Mouse (Mus musculus) liver, postnatal 0 days (tissue): ENCODE measurements around the gene Plekhm3. TPM values are rescaled to one million over a fixed set of nuclear protein-coding genes. Genes with fewer than 3 reads are reported as not detected.
A peak's percentile ranks its signal among the peaks of the same experiment; 100 is the strongest.

ENCODE experiments used
- ATAC-seq: fragments of 200-750 bp; cut with Nextera tagmentation; 2 replicates; pipeline ENCODE4 v1.8.0; 2017; ENCODE audit warnings: mild to moderate bottlenecking, moderate library complexity
- DNase-seq: peaks from one replicate; pipeline ENCODE4 v3.0.0-alpha.2; 2016
- H3K27ac ChIP-seq: fragments of 300-500 bp; sonication (generic); 2 replicates; pipeline ENCODE4 v1.5.1; 2014; ENCODE audit warnings: antibody characterized with exemption, moderate library complexity, mild to moderate bottlenecking, low read depth
- H3K27me3 ChIP-seq: fragments of 300-500 bp; sonication (generic); 2 replicates; pipeline ENCODE4 v1.6.1; 2014; ENCODE audit warnings: low read length, control low read depth, mixed read lengths; ENCODE audit not compliant: insufficient read depth
- H3K36me3 ChIP-seq: fragments of 300-500 bp; sonication (generic); replicated peaks from 2 replicates; pipeline ENCODE4 v1.6.1; 2014; ENCODE audit warnings: mild to moderate bottlenecking, control low read depth, low read length, moderate library complexity, mixed read lengths; ENCODE audit not compliant: insufficient read depth
- H3K4me1 ChIP-seq: fragments of 300-500 bp; sonication (generic); 2 replicates; pipeline ENCODE4 v1.6.1; 2014; ENCODE audit warnings: antibody characterized with exemption, mild to moderate bottlenecking, control low read depth; ENCODE audit not compliant: insufficient read depth
- H3K4me2 ChIP-seq: fragments of 300-500 bp; sonication (generic); 2 replicates; pipeline ENCODE4 v1.6.1; 2014; ENCODE audit warnings: low read depth, mild to moderate bottlenecking, low read length, moderate library complexity, mixed read lengths
- H3K4me3 ChIP-seq: fragments of 300-500 bp; sonication (generic); 2 replicates; pipeline ENCODE4 v1.5.1; 2014; ENCODE audit warnings: low read depth, low read length
- H3K9ac ChIP-seq: fragments of 300-500 bp; sonication (generic); replicated peaks from 2 replicates; pipeline ENCODE4 v1.6.1; 2014; ENCODE audit warnings: mild to moderate bottlenecking, moderate library complexity
- H3K9me3 ChIP-seq: fragments of 300-500 bp; sonication (generic); 2 replicates; pipeline ENCODE4 v1.6.1; 2016; ENCODE audit warnings: mild to moderate bottlenecking, control low read depth, low read length, mixed read lengths
- CTCF ChIP-seq: sonication (generic); IDR thresholded peaks from 2 replicates; pipeline ENCODE4 v1.5.1; 2016; ENCODE audit warnings: antibody characterized with exemption, low read depth
- EP300 ChIP-seq: IDR thresholded peaks from 2 replicates; pipeline ENCODE4 v1.6.1; 2016; ENCODE audit warnings: antibody characterized with exemption, low read depth, mild to moderate bottlenecking
- WGBS: fragments of 180-500 bp; shearing (Covaris S2); extraction: QIAGEN DNeasy Blood & Tissue Kit; methylation state at CpG from one replicate; pipeline ENCODE4 v1.1.7; 2014; ENCODE audit not compliant: insufficient replicate concordance; 5-methylcytosine and 5-hydroxymethylcytosine counted together
- polyA plus RNA-seq: library from polyadenylated mRNA; unstranded; fragments of >200 nt; fragmentation: Nextera tagmentation; extraction: Ambion mirVana; gene quantifications from 2 replicates; pipeline ENCODE4 v1.2.1, GENCODE M21; 2015

Gene Plekhm3
- polyA plus RNA-seq, 1 experiment from 2014 or later: 1.4 TPM

- TF ChIP-seq CTCF (no peak), EP300 (no peak)
- H3K36me3 ChIP-seq: no peaks in the 10 kb centered on the region
- no peak overlapping the region for H3K4me2 ChIP-seq
- no peak overlapping the region for H3K9ac ChIP-seq
- H3K4me1 ChIP-seq: peaks cover 3% of the 10 kb centered on the region; the same call in 1 of the 2 replicates
- H3K27ac ChIP-seq: 0 out of 2 replicates have a peak overlapping the region, but pooled peaks have one; percentile 9
- 23% methylated on average over 3 of the region's 3 CpGs for WGBS
- no peaks in the 10 kb centered on the region for H3K9me3 ChIP-seq
- no peak overlapping the region for H3K4me3 ChIP-seq
- peak; percentile 23; the same call in 1 of the 2 replicates for ATAC-seq
- no peaks in the 10 kb centered on the region for H3K27me3 ChIP-seq
- DNase-seq: peak; percentile 18
Observed at GRCm38 (mm10) chr1:64876276-64876675, 80.3 kb downstream of the Plekhm3 start.

- Histone ChIP-seq H3K4me1 (peaks cover 3% of the 10 kb centered on the region; the same call in 1 of the 2 replicates), H3K9me3 (no peaks in the 10 kb centered on the region), H3K27me3 (no peaks in the 10 kb centered on the region), H3K4me2 (no peak overlapping the region), H3K36me3 (no peaks in the 10 kb centered on the region), H3K4me3 (no peak overlapping the region), H3K9ac (no peak overlapping the region), H3K27ac (peak overlapping the region; percentile 9; the same call in 1 of the 2 replicates)
- DNase-seq (no peak), ATAC-seq (no peak)
- TF ChIP-seq CTCF: no peak
- no peak for TF ChIP-seq EP300
- WGBS: 52% methylated on average over 5 of the region's 5 CpGs
Observed at GRCm38 (mm10) chr1:64875712-64876111, 80.9 kb downstream of the Plekhm3 start.

DNA sequence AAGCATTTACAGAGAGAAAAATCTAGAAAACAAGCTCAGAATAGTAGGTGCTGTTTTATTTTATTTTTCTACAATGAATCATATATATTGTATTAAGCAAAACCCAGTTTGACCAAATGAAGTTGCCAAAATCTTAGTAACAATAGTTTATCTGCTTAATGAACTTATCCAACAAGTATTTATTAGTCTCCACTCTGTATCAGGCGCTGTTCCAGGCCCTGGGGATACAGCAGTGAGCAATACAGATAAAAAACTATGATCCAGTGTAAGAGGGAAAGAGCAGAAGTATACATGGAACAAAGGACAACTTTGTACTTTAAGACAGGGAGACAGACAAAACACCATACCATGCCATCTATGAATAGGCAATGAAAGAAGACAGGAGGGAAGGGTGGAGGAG is 81.5 kb downstream of the Plekhm3 start:
- H3K9me3 ChIP-seq: no peaks in the 10 kb centered on the region
- no peak overlapping the region for H3K4me2 ChIP-seq
- TF ChIP-seq EP300: no peak
- TF ChIP-seq CTCF: no peak
- no peak overlapping the region for H3K27ac ChIP-seq
- H3K4me3 ChIP-seq: no peak overlapping the region
- no peak for ATAC-seq
- no peaks in the 10 kb centered on the region for H3K27me3 ChIP-seq
- H3K4me1 ChIP-seq: peaks cover 3% of the 10 kb centered on the region; the same call in 1 of the 2 replicates
- H3K9ac ChIP-seq: no peak overlapping the region
- no peaks in the 10 kb centered on the region for H3K36me3 ChIP-seq
- WGBS: 76% methylated on average over 1 of the region's 1 CpGs
- no peak for DNase-seq

DNA sequence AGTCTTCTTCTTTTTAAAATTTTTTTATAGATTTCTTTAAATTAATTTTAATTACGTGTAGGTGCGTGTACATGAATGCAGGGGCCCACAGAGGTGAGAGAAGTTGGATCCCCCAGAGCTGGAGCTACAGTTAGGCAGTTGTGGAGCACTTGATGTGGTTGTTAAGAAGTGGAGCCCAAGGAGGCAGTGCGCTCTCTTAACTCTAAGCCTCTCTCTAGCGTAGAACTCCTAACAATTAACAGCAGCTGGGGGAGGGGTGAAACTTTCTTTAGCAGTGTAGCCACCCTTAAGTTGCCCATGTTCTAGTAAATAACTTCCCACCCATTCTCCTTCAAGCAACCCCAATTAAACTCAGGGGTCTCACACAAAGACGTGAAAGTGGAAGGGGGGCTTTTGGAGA is 84.7 kb downstream of the Plekhm3 start:
- Histone ChIP-seq H3K4me1 (peaks cover 5% of the 10 kb centered on the region), H3K4me2 (no peak overlapping the region), H3K27ac (no peak overlapping the region), H3K9ac (no peak overlapping the region), H3K9me3 (no peaks in the 10 kb centered on the region), H3K27me3 (no peaks in the 10 kb centered on the region), H3K36me3 (no peaks in the 10 kb centered on the region), H3K4me3 (no peak overlapping the region)
- DNase-seq (no peak), ATAC-seq (no peak)
- WGBS: 86% methylated on average over 5 of the region's 5 CpGs
- TF ChIP-seq EP300 (no peak), CTCF (no peak)

- 29% methylated on average over 4 of the region's 4 CpGs for WGBS
- no peak overlapping the region for H3K9ac ChIP-seq
- H3K4me1 ChIP-seq: peaks cover 2% of the 10 kb centered on the region; the same call in 1 of the 2 replicates
- H3K4me2 ChIP-seq: no peak overlapping the region
- ATAC-seq (no peak), DNase-seq (no peak)
- H3K36me3 ChIP-seq: no peaks in the 10 kb centered on the region
- no peak overlapping the region for H3K27ac ChIP-seq
- TF ChIP-seq CTCF (no peak), EP300 (no peak)
- H3K9me3 ChIP-seq: no peaks in the 10 kb centered on the region
- no peaks in the 10 kb centered on the region for H3K27me3 ChIP-seq
- H3K4me3 ChIP-seq: no peak overlapping the region
Observed at GRCm38 (mm10) chr1:64867684-64868083, 88.9 kb downstream of the Plekhm3 start.

GRCm38 (mm10) chr1:64866140-64866539 is 90.5 kb downstream of the Plekhm3 start:
- TF ChIP-seq EP300: no peak
- no peak for TF ChIP-seq CTCF

More at GRCm38 (mm10) chr1:64866140-64866539, 90.5 kb downstream of the Plekhm3 start:
- Histone ChIP-seq H3K9ac (no peak overlapping the region), H3K4me2 (no peak overlapping the region), H3K27ac (no peak overlapping the region), H3K36me3 (no peaks in the 10 kb centered on the region), H3K9me3 (no peaks in the 10 kb centered on the region), H3K4me1 (peaks cover 2% of the 10 kb centered on the region; the same call in 1 of the 2 replicates), H3K27me3 (no peaks in the 10 kb centered on the region), H3K4me3 (no peak overlapping the region)
- DNase-seq: no peak
- ATAC-seq: no peak
- 20% methylated on average over 1 of the region's 1 CpGs for WGBS
